Mouse (Mus musculus) CH12.LX (cell line): ENCODE measurements at regions not wholly inside any gene's neighbourhood (a gene's known extent, or its start where the extent isn't known, plus 50 kb on each side); places are given as distances from the start of the nearest gene placed in this dataset.

ENCODE experiments used
- DNase-seq: peaks from one replicate; pipeline ENCODE4 v3.0.0-alpha.2; 2013; ENCODE audit errors: extremely low read depth
- H3K27ac ChIP-seq: 2 replicates; pipeline ENCODE4 v1.5.1; 2012; ENCODE audit warnings: low read depth, mild to moderate bottlenecking, control low read depth, moderate library complexity; ENCODE audit not compliant: insufficient read depth
- H3K27me3 ChIP-seq: replicated peaks from 2 replicates; pipeline ENCODE3; 2012; ENCODE audit warnings: inconsistent platforms
- H3K36me3 ChIP-seq, 2 experiments: replicated peaks in 1 of 2; 2 replicates each; pipeline versions ENCODE3 to v1.6.1; 2012; ENCODE audit warnings: inconsistent platforms in 1 of 2, low read length in 1 of 2, mild to moderate bottlenecking in 1 of 2, mixed read lengths in 1 of 2, moderate library complexity in 1 of 2; ENCODE audit not compliant: control insufficient read depth in 1 of 2, insufficient read depth in 1 of 2
- H3K4me1 ChIP-seq, 2 experiments: 2 replicates each; pipeline ENCODE4 v1.6.1; 2012; ENCODE audit warnings: inconsistent platforms in 1 of 2, moderate library complexity in 1 of 2; ENCODE audit not compliant: insufficient read depth in 2 of 2, control insufficient read depth in 1 of 2
- H3K4me2 ChIP-seq: 2 replicates; pipeline ENCODE4 v1.6.1; 2012; ENCODE audit warnings: low read depth, mild to moderate bottlenecking, control low read depth; ENCODE audit not compliant: poor library complexity, insufficient read depth, severe bottlenecking
- H3K4me3 ChIP-seq, 3 experiments: fragments of 150-350 bp in 1 of 3; sonication (generic) in 1 of 3; replicated peaks in 1 of 3; 2 replicates each; pipeline versions ENCODE3 to v1.5.1; 2011 to 2012; ENCODE audit warnings: low read depth in 2 of 3, low read length in 2 of 3, mild to moderate bottlenecking in 2 of 3, moderate library complexity in 2 of 3, control low read depth in 1 of 3, improper control_type of control experiment in 1 of 3, inconsistent platforms in 1 of 3, mixed read lengths in 1 of 3; ENCODE audit not compliant: poor library complexity in 1 of 3
- H3K79me2 ChIP-seq: replicated peaks from 2 replicates; pipeline ENCODE4 v1.6.1; 2012; ENCODE audit warnings: mild to moderate bottlenecking, moderate library complexity; ENCODE audit not compliant: control insufficient read depth, poor library complexity, insufficient read depth, severe bottlenecking; ENCODE audit errors: extremely low read depth
- H3K9ac ChIP-seq: 2 replicates; pipeline ENCODE4 v1.6.1; 2012; ENCODE audit warnings: low read depth, mild to moderate bottlenecking, control low read depth, moderate library complexity; ENCODE audit not compliant: insufficient read depth
- H3K9me3 ChIP-seq: replicated peaks from 2 replicates; pipeline ENCODE3; 2012; ENCODE audit warnings: low read length, inconsistent platforms, mixed read lengths
- CHD2 ChIP-seq: IDR thresholded peaks from 2 replicates; pipeline ENCODE4 v1.6.1; 2011; ENCODE audit warnings: low read length, improper control_type of control experiment
- CTCF ChIP-seq, 2 experiments: IDR thresholded peaks in 1 of 2; conservative IDR thresholded peaks in 1 of 2; 2 replicates each; pipeline ENCODE4 v1.5.1; 2011 to 2012; ENCODE audit warnings: low read depth in 2 of 2, low read length in 2 of 2, improper control_type of control experiment in 1 of 2, inconsistent platforms in 1 of 2, mild to moderate bottlenecking in 1 of 2, moderate library complexity in 1 of 2
- ELF1 ChIP-seq: IDR thresholded peaks from 2 replicates; pipeline ENCODE4 v1.6.1; 2014; ENCODE audit warnings: low read depth, mild to moderate bottlenecking, inconsistent platforms, low read length, improper control_type of control experiment
- HCFC1 ChIP-seq: IDR thresholded peaks from 2 replicates; pipeline ENCODE4 v1.6.1; 2012; ENCODE audit warnings: low read depth, mild to moderate bottlenecking, inconsistent platforms, low read length, improper control_type of control experiment
- IRF4 ChIP-seq: IDR thresholded peaks from 2 replicates; pipeline ENCODE4 v1.6.1; 2014; ENCODE audit warnings: low read depth, mild to moderate bottlenecking, inconsistent platforms, low read length, improper control_type of control experiment
- JUN ChIP-seq: IDR thresholded peaks from 2 replicates; pipeline ENCODE4 v1.6.1; 2011; ENCODE audit warnings: low read depth, mild to moderate bottlenecking, low read length, improper control_type of control experiment, moderate library complexity; ENCODE audit not compliant: insufficient read depth
- JUND ChIP-seq: conservative IDR thresholded peaks from 2 replicates; pipeline ENCODE4 v1.6.1; 2011; ENCODE audit warnings: low read depth, low read length, improper control_type of control experiment
- MAFK ChIP-seq: IDR thresholded peaks from 2 replicates; pipeline ENCODE4 v1.6.1; 2011; ENCODE audit warnings: low read length, improper control_type of control experiment; ENCODE audit not compliant: insufficient replicate concordance
- MAX ChIP-seq: IDR thresholded peaks from 2 replicates; pipeline ENCODE4 v1.6.1; 2011; ENCODE audit warnings: low read length, improper control_type of control experiment
- MXI1 ChIP-seq: IDR thresholded peaks from 2 replicates; pipeline ENCODE4 v1.6.1; 2011; ENCODE audit warnings: mild to moderate bottlenecking, low read depth, low read length, improper control_type of control experiment
- NELFE ChIP-seq: IDR thresholded peaks from 2 replicates; pipeline ENCODE4 v1.6.1; 2011; ENCODE audit warnings: low read depth, low read length, improper control_type of control experiment
- PAX5 ChIP-seq: IDR thresholded peaks from 2 replicates; pipeline ENCODE4 v1.6.1; 2012; ENCODE audit warnings: low read length, inconsistent platforms, mixed read lengths
- POLR2A ChIP-seq: IDR thresholded peaks from 2 replicates; pipeline ENCODE4 v1.6.1; 2011; ENCODE audit warnings: low read depth, mild to moderate bottlenecking, improper control_type of control experiment, low read length
- POLR2AphosphoS2 ChIP-seq: IDR thresholded peaks from 2 replicates; pipeline ENCODE4 v1.6.1; 2011; ENCODE audit warnings: low read depth, low read length, improper control_type of control experiment
- RAD21 ChIP-seq: IDR thresholded peaks from 2 replicates; pipeline ENCODE4 v1.6.1; 2011; ENCODE audit warnings: low read depth, mild to moderate bottlenecking, low read length, improper control_type of control experiment, moderate library complexity
- RCOR1 ChIP-seq: conservative IDR thresholded peaks from 2 replicates; pipeline ENCODE4 v1.6.1; 2012; ENCODE audit warnings: low read depth, mild to moderate bottlenecking, inconsistent platforms, low read length, improper control_type of control experiment
- SMC3 ChIP-seq: IDR thresholded peaks from 2 replicates; pipeline ENCODE4 v1.6.1; 2011; ENCODE audit warnings: low read depth, low read length, improper control_type of control experiment
- TBP ChIP-seq: conservative IDR thresholded peaks from 2 replicates; pipeline ENCODE4 v1.6.1; 2011; ENCODE audit warnings: low read depth, low read length, improper control_type of control experiment
- USF1 ChIP-seq: IDR thresholded peaks from 2 replicates; pipeline ENCODE4 v1.6.1; 2014; ENCODE audit warnings: low read depth, mild to moderate bottlenecking, inconsistent platforms, low read length, improper control_type of control experiment
- ZMIZ1 ChIP-seq: IDR thresholded peaks from 2 replicates; pipeline ENCODE4 v1.6.1; 2012; ENCODE audit warnings: low read depth, mild to moderate bottlenecking, inconsistent platforms, low read length, improper control_type of control experiment
- dilution Hi-C: fragments of 300-500 bp; cut with MboI; formaldehyde crosslinking; loops from 2 replicates; pipeline ENCODE4 v1.14.3; 2020; ENCODE audit warnings: low sequenced_read_pairs; ENCODE audit not compliant: extremely low pct_unique_long_range_greater_than_20kb, extremely low pct_ligation_motif_present
- in situ Hi-C: fragments of 300-500 bp; cut with MboI; formaldehyde crosslinking; loops from 3 replicates; pipeline ENCODE4 v1.14.3; 2019; ENCODE audit warnings: low sequenced_read_pairs, low pct_ligation_motif_present, low pct_unique_long_range_greater_than_20kb, mixed read lengths

DNA sequence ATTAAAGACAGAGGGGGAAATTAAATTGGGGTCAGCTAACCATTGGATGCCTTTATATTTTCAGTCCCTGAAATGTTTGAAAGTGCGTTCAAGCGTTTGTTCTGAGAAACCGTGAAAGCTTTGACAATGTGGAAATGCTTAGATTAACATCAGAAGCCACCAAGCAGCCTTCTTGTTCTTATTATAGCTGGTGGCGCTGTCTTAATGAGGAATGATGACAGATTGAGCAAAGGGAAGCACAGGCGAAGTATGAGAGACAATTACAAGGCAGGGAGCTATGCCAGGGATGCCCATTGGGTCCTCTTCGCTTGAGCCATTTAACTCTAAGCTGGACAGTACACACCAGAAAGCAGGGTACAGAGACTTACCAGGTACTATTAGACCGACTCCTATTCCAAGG, 828.9 kb upstream of the Celf2 start:
- Histone ChIP-seq H3K9me3 (no peaks in the 10 kb centered on the region), H3K4me2 (no peak overlapping the region), H3K36me3 (no peaks in the 10 kb centered on the region), H3K27me3 (no peaks in the 10 kb centered on the region), H3K4me3 (no peak overlapping the region)
- dilution Hi-C loops, result no loop called here
- no peak for TF ChIP-seq POLR2AphosphoS2
- TF ChIP-seq IRF4, result no peak
- no peak for TF ChIP-seq TBP
- no peak for TF ChIP-seq POLR2A
- TF ChIP-seq CHD2, result no peak
- TF ChIP-seq HCFC1, result no peak
- TF ChIP-seq USF1, result no peak
- TF ChIP-seq PAX5, result no peak
- TF ChIP-seq MAFK, result no peak
- no peak for TF ChIP-seq MXI1
- TF ChIP-seq RAD21, result no peak
- TF ChIP-seq SMC3, result no peak
- TF ChIP-seq CTCF (conservative IDR thresholded peaks at IDR 0.05 in 1 of 2, IDR thresholded peaks at IDR 0.05 in 1 of 2; ENCODE audit: low read depth in 2 of 2, low read length in 2 of 2), result no peak
- TF ChIP-seq MAX, result no peak
- no peak for TF ChIP-seq ELF1
- no peak for TF ChIP-seq JUN
- no peak for TF ChIP-seq RCOR1
- no peak for TF ChIP-seq JUND
- TF ChIP-seq, all 38 proteins: peak for 0
- in situ Hi-C loops, result no loop called here
- Histone ChIP-seq H3K27ac (no peak overlapping the region), H3K9ac (no peak overlapping the region), H3K79me2 (no peaks in the 10 kb centered on the region), H3K4me1 (no peaks in the 10 kb centered on the region; a peak in 1 of 4 replicates)
- DNase-seq, result no peak

DNA sequence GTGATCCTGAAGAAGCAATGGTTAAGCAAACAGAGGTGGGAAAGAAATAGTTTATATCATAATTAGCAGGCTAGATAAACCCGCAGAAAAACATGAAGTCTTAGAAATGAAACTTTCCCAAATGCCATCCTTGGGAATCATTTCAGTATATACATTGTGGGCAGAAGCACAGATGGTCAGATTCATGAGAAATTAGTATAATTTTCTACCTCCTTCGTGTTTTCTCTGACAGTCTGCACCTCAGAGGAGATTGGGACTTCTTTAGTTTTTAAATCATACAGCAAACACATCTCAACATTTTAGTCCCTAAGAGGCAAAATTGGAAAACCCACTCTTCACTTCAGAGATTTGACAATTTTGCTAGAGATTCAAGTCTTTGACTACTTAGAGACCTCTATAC, 786.6 kb upstream of the Celf2 start:
- no peak overlapping the region for H3K9ac ChIP-seq
- no peaks in the 10 kb centered on the region for H3K79me2 ChIP-seq
- in situ Hi-C loops (no loop called here), dilution Hi-C loops (no loop called here)
- TF ChIP-seq JUND, result no peak
- H3K9me3 ChIP-seq, result no peaks in the 10 kb centered on the region
- no peaks in the 10 kb centered on the region for H3K27me3 ChIP-seq
- no peak overlapping the region for H3K27ac ChIP-seq
- no peak for DNase-seq
- H3K4me1 ChIP-seq, result no peaks in the 10 kb centered on the region
- no peak overlapping the region for H3K4me2 ChIP-seq
- H3K36me3 ChIP-seq, result no peaks in the 10 kb centered on the region
- no peak overlapping the region for H3K4me3 ChIP-seq

GRCm38 (mm10) chr2:8291357-8291756, 782.0 kb upstream of the Celf2 start:
- H3K4me2 ChIP-seq, result no peak overlapping the region
- no peaks in the 10 kb centered on the region for H3K4me1 ChIP-seq
- no peak for DNase-seq
- no peak overlapping the region for H3K4me3 ChIP-seq
- H3K9me3 ChIP-seq, result no peaks in the 10 kb centered on the region
- no peak overlapping the region for H3K27ac ChIP-seq
- H3K9ac ChIP-seq, result no peak overlapping the region
- in situ Hi-C loops (no loop called here), dilution Hi-C loops (no loop called here)
- no peaks in the 10 kb centered on the region for H3K27me3 ChIP-seq
- H3K36me3 ChIP-seq, result no peaks in the 10 kb centered on the region
- TF ChIP-seq NELFE (no peak), CTCF (conservative IDR thresholded peaks at IDR 0.05 in 1 of 2, IDR thresholded peaks at IDR 0.05 in 1 of 2; ENCODE audit: low read depth in 2 of 2, low read length in 2 of 2) (no peak), SMC3 (no peak), ZMIZ1 (no peak), HCFC1 (no peak), MAFK (no peak), MAX (no peak), JUND (no peak), JUN (no peak), POLR2AphosphoS2 (no peak)
- no peaks in the 10 kb centered on the region for H3K79me2 ChIP-seq
